Mouse (Mus musculus) limb, embryonic 11.5 days (tissue): Measurements from ENCODE around the gene Pdrg1. TPM values are rescaled to one million over a fixed set of nuclear protein-coding genes. Genes with fewer than 3 reads are reported as not detected.
A peak's percentile ranks its signal among the peaks of the same experiment; 100 is the strongest.

Source experiments
- ATAC-seq: fragments of 200-750 bp; cut with Nextera tagmentation; 2 replicates; pipeline ENCODE4 v1.8.0; 2017; ENCODE audit warnings: low read depth; ENCODE audit not compliant: insufficient number of reproducible peaks, low FRiP score, low TSS enrichment
- DNase-seq: peaks from one replicate; pipeline ENCODE4 v3.0.0-alpha.2; 2015; ENCODE audit warnings: low spot score
- H3K27ac ChIP-seq: fragments of 300-500 bp; sonication (generic); replicated peaks from 2 replicates; pipeline ENCODE4 v1.5.1; 2014; ENCODE audit warnings: low read depth, mild to moderate bottlenecking, low read length
- H3K27me3 ChIP-seq: fragments of 300-500 bp; sonication (generic); 2 replicates; pipeline ENCODE4 v1.6.1; 2014; ENCODE audit warnings: mild to moderate bottlenecking, low read length, mixed read lengths; ENCODE audit not compliant: control insufficient read depth, insufficient read depth
- H3K36me3 ChIP-seq: fragments of 300-500 bp; sonication (generic); 2 replicates; pipeline ENCODE4 v1.6.1; 2014; ENCODE audit warnings: mild to moderate bottlenecking, low read length, moderate library complexity, mixed read lengths; ENCODE audit not compliant: control insufficient read depth, insufficient read depth
- H3K4me1 ChIP-seq: fragments of 300-500 bp; sonication (generic); 2 replicates; pipeline ENCODE4 v1.6.1; 2014; ENCODE audit warnings: low read length, mixed read lengths; ENCODE audit not compliant: control insufficient read depth, insufficient read depth
- H3K4me2 ChIP-seq: fragments of 300-500 bp; sonication (generic); 2 replicates; pipeline ENCODE4 v1.6.1; 2014; ENCODE audit warnings: low read depth, mild to moderate bottlenecking, moderate library complexity; ENCODE audit not compliant: severe bottlenecking
- H3K4me3 ChIP-seq: fragments of 300-500 bp; sonication (generic); 2 replicates; pipeline ENCODE4 v1.5.1; 2014; ENCODE audit warnings: low read depth, low read length
- H3K9ac ChIP-seq: fragments of 300-500 bp; sonication (generic); 2 replicates; pipeline ENCODE4 v1.6.1; 2014; ENCODE audit warnings: mild to moderate bottlenecking, low read length
- H3K9me3 ChIP-seq: fragments of 300-500 bp; sonication (generic); 2 replicates; pipeline ENCODE4 v1.6.1; 2016; ENCODE audit warnings: low read length; ENCODE audit not compliant: control insufficient read depth
- WGBS: fragments of 180-500 bp; shearing (Covaris S2); extraction: QIAGEN DNeasy Blood & Tissue Kit; methylation state at CpG from one replicate; pipeline ENCODE4 v1.1.7; 2014; 5-methylcytosine and 5-hydroxymethylcytosine counted together
- polyA plus RNA-seq: library from polyadenylated mRNA; unstranded; fragments of >200 nt; fragmentation: Nextera tagmentation; extraction: Ambion mirVana; gene quantifications from 2 replicates; pipeline ENCODE4 v1.2.1, GENCODE M21; 2014

The Pdrg1 gene
- polyA plus RNA-seq, 1 experiment from 2014 or later = 59.0 TPM

DNA sequence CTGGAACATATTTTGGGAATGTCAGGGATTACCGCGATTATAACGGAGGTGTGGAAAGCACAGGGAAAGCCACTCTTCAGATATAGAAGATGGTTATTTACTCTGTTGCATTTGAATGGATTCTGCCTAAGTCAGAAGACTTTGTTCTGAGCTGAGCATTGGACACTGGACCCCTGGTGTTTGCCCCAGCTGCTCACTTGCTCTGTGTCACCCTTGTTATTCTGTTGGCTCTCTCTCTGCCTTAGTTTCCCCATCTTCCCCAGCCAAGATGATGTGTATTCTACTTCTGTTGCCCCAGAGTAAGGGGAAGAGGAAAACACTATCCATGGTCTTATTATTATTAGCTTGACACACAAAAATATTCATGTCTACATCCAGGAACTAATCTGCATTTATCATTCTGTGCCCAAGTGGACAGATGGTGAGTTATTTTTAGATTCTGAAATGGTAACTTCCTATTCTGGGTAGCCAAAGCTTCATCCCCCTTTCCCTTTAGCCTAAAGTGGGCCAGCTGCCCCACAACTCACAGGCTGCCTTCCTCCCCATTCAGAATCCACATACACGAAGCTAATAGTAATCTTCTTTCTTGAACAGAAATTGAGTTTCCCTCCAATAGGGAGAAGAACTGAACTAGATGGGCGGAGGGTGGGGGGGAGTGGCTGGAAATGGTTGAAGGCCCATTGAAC, 18.5 kb upstream of the Pdrg1 start:
- 71% methylated on average over 5 of the region's 5 CpGs for WGBS
- Histone ChIP-seq H3K9me3 (no peaks in the 10 kb centered on the region), H3K4me3 (no peak overlapping the region), H3K27me3 (peaks cover 40% of the 10 kb centered on the region), H3K9ac (no peak overlapping the region), H3K27ac (no peak overlapping the region), H3K36me3 (no peaks in the 10 kb centered on the region), H3K4me2 (no peak overlapping the region), H3K4me1 (peaks cover 5% of the 10 kb centered on the region; the same call in 1 of the 2 replicates)
- ATAC-seq (no peak), DNase-seq (no peak)

DNA sequence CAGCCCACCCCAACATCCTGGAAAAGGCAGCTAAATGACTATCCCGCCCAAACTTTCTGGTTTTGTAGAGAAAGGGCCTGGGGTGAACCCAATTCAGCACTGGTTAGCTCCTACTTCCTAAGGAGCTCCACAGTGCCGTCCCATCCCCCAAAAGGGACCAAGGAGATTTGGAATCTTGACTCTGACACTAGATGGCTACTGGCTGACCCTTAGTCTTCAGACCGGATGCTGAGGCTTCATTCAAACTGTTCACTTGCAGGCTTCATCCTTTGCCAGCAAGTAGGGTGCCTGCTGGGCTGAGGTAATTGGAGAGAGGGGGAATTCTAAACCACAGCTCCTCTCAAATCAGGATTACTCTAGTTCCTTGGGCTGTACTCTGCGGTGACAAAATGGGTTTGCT, 17.7 kb upstream of the Pdrg1 start:
- ATAC-seq = no peak
- Histone ChIP-seq H3K4me2 (no peak overlapping the region), H3K9ac (no peak overlapping the region)

DNA sequence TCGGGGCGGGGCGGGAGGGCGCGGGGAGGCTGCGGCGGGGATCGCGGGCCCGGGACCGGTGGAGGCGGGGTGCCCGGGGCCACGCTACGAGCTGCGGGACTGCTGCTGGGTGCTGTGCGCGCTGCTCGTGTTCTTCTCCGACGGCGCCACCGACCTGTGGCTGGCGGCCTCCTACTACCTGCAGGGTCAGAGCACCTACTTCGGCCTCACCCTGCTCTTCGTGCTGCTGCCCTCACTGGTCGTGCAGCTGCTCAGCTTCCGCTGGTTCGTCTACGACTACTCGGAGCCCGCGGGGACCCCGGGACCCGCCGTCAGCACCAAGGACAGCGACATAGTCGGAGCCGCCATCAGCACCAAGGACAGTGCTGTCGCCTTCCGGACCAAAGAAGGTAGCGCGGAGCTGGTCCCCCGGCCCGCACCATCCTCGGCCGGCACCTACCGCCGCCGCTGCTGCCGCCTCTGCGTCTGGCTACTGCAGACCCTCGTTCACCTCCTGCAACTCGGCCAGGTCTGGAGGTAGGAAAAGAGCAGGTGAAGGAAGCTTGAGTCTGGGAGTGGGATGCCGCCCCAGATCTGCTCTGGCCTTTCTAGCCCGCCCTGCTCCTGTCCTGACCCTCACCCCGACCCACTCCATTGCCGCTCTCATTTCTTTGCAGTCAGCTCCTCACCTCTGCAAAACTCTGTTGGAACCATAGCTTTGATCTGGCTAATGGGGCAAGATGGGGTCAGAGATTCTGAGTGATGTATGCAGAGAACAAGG, 17.0 kb upstream of the Pdrg1 start:
- 2% methylated on average over 44 of the region's 58 CpGs for WGBS
- peak; percentile 54 for ATAC-seq
- Histone ChIP-seq H3K27ac (no peak overlapping the region), H3K27me3 (peaks cover 40% of the 10 kb centered on the region), H3K4me3 (peak overlapping the region; percentile 24; the same call in 1 of the 2 replicates), H3K9ac (no peak overlapping the region), H3K4me1 (peaks cover 5% of the 10 kb centered on the region; the same call in 1 of the 2 replicates), H3K36me3 (no peaks in the 10 kb centered on the region), H3K4me2 (peak overlapping the region; percentile 73), H3K9me3 (no peaks in the 10 kb centered on the region)
- DNase-seq = peak; percentile 98

More for the DNA sequence above, 17.7 kb upstream of the Pdrg1 start:
- Histone ChIP-seq H3K36me3 (no peaks in the 10 kb centered on the region), H3K27me3 (peaks cover 40% of the 10 kb centered on the region), H3K9me3 (no peaks in the 10 kb centered on the region), H3K4me3 (no peak overlapping the region), H3K27ac (no peak overlapping the region), H3K4me1 (peaks cover 5% of the 10 kb centered on the region; the same call in 1 of the 2 replicates)
- no peak for DNase-seq
- WGBS = 21% methylated on average over 4 of the region's 4 CpGs

DNA sequence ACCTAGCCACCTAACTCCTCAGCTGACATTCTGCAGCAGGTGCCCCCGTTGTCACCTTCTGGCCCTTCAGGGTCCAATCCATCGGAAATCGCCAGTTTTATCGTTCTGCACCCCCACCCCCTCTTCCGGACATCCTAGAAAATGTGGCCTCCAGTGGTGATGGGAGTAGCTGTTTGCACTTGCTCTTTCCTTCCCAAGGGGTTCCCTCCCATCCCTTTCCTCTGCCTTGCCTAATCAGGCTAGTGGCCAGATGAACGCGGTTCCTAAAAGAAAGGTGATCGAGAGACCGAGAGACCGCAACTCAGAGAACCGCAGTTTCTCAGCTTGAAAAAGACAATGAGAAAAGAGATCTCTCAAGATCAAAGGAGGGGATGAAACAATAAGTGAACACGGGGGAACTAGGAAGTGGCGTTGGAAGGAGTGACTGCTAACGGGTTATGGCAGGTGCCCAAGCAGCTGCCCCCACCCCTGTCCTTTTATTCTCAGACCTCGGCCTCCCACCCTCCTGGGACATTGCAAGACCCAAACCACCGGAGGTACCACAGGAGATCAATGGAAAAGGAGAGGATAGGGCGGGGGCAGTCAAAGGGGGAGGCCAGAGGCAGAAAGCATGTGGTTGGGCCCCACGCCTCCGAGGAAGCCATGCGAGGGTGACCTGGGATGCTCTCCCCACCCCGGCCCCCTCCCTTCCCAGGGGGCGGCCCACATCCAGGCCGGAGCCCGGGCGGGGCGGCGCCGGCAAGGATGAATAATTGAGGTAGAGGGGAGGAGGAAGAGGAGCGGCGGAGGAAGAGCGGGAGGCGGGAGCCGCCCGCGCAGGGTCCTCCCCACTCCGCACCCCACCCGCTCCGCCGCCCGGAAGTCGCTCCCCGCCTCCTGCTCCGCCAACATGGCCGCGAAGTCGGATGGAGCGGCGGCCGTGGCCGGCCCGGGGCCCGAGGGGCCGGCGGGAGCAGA, 16.2 kb upstream of the Pdrg1 start, which contains the start of gene Xkr7:
Gene Xkr7, plus strand, starts transcription at position 727 of the 957 bp plus-strand sequence.
- H3K4me3 ChIP-seq = peak within 1 kb of the TSS; percentile 24
- H3K36me3 ChIP-seq = no peaks in the 10 kb centered on the region
- no peak within 1 kb of the TSS for H3K27ac ChIP-seq
- H3K9ac ChIP-seq = no peak within 1 kb of the TSS
- DNase-seq (no peak), ATAC-seq (no peak; the same call in 1 of the 2 replicates)
- H3K4me2 ChIP-seq = peak within 1 kb of the TSS; percentile 73
- no peaks in the 10 kb centered on the region for H3K9me3 ChIP-seq
- H3K27me3 ChIP-seq = peaks cover 40% of the 10 kb centered on the region
- H3K4me1 ChIP-seq = peaks cover 5% of the 10 kb centered on the region; the same call in 1 of the 2 replicates
- 3% methylated on average over 28 of the region's 54 CpGs for WGBS

DNA sequence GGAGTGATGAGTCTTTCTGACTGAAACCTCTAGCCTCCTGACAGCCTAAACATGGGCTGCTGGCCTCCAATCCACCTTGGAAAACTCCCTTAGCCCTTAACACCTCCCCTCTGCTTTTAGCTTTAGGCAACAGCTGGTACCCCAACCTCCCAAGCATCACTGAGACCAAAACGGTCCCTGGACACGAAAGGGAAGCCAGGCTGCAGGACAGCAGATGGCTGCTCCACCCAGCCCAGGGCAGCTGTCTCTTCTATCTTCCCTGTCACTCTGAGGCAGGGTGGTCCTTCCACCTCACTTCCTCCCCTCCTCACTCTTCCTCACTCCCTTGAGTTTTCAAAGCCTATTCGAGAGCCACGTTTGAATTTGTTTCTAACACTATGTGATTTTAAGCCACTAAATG, 15.2 kb upstream of the Pdrg1 start:
- Histone ChIP-seq H3K27ac (no peak overlapping the region), H3K27me3 (peaks cover 40% of the 10 kb centered on the region), H3K9ac (no peak overlapping the region), H3K4me1 (peaks cover 5% of the 10 kb centered on the region; the same call in 1 of the 2 replicates), H3K4me2 (no peak overlapping the region), H3K4me3 (no peak overlapping the region), H3K9me3 (no peaks in the 10 kb centered on the region), H3K36me3 (no peaks in the 10 kb centered on the region)
- 29% methylated on average over 4 of the region's 4 CpGs for WGBS
- DNase-seq (no peak), ATAC-seq (no peak)

DNA sequence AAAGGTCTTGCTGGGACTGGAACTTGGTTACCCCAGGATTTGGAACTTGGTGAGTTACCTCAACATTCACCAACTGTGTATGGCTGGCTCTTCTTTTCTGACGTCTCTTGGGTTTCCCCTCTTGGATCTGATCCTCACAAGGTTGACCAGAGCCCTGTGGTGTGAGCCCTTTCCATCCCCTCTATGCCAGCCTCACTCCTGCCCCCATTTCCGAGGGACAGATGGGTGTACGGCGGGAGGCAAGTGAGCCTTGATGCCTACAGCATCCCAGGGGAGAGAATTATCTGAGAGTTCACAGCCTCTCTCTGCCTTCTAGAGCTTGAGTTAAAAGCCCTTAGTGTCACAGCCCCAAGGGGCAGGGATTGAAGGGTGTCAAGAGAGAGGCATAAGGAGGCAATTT, 12.3 kb upstream of the Pdrg1 start:
- Histone ChIP-seq H3K27me3 (peaks cover 29% of the 10 kb centered on the region), H3K4me3 (no peak overlapping the region)
- 50% methylated on average over 4 of the region's 4 CpGs for WGBS

DNA sequence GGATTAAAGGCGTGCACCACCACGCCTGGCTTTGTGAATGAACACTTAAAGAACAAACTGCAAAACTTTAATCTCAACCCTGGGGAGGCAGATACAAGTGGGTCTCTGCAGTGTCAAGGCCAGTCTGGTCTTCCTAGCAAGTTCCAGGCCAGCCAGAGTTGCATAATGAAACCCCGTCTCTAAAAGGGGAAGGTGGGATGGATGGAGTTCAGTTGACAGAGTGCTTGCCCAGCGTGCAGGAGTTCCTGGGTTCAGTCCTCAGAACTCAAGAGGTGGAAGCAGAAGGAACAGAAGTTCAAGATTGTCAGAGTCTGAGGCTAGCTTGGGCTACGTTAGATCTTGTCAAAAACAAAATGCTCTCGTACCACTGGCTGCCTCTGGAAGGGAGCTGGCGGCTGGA, 10.8 kb upstream of the Pdrg1 start:
- DNase-seq = no peak
- H3K36me3 ChIP-seq = no peaks in the 10 kb centered on the region
- no peak overlapping the region for H3K4me3 ChIP-seq
- H3K4me2 ChIP-seq = no peak overlapping the region
- H3K9ac ChIP-seq = no peak overlapping the region
- no peaks in the 10 kb centered on the region for H3K4me1 ChIP-seq
- WGBS = 79% methylated on average over 7 of the region's 7 CpGs
- H3K9me3 ChIP-seq = no peaks in the 10 kb centered on the region
- ATAC-seq = no peak
- H3K27ac ChIP-seq = no peak overlapping the region
- peaks cover 14% of the 10 kb centered on the region for H3K27me3 ChIP-seq

More for the DNA sequence above, 12.3 kb upstream of the Pdrg1 start:
- Histone ChIP-seq H3K4me2 (no peak overlapping the region), H3K9ac (no peak overlapping the region), H3K4me1 (peaks cover 5% of the 10 kb centered on the region; the same call in 1 of the 2 replicates), H3K9me3 (no peaks in the 10 kb centered on the region), H3K27ac (no peak overlapping the region), H3K36me3 (no peaks in the 10 kb centered on the region)
- ATAC-seq (no peak), DNase-seq (no peak)

DNA sequence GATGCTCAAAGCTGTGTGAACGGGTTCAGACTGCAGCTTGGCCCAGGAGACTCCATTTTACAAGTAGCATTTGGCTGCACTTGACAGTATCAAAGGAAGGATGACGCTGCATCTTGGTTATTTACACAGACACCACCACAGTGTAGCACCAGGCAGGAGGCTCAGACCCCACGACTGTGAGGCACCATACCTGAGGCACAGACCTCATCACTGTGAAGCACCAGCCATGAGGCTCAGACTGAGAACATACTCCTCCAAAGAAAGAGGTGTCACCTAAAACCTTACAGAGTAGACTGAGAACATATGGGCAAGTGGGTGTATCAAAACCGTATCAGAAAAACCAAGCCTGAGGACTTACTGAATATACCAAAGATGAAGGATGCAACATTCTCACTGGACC, 7.6 kb upstream of the Pdrg1 start:
- no peak overlapping the region for H3K4me3 ChIP-seq
- H3K4me1 ChIP-seq = no peaks in the 10 kb centered on the region
- no peak overlapping the region for H3K4me2 ChIP-seq
- no peaks in the 10 kb centered on the region for H3K9me3 ChIP-seq
- no peak overlapping the region for H3K9ac ChIP-seq
- H3K36me3 ChIP-seq = no peaks in the 10 kb centered on the region
- ATAC-seq (no peak), DNase-seq (no peak)
- WGBS = 57% methylated on average over 4 of the region's 4 CpGs
- H3K27ac ChIP-seq = no peak overlapping the region
- H3K27me3 ChIP-seq = no peaks in the 10 kb centered on the region
